In genomic region chr2:133802666-133803065, GRCm38 (mm10) we compare ENCODE assay signal across 23 mouse cellular contexts.
DNase-seq lines count a peak whose midpoint lies in the region; ATAC-seq lines count a peak whose summit lies in the region.
"Had no signal": no experiment of that assay in that cellular context is flagged by ENCODE, and none has a peak within 500 bp of the region (broad histone marks: within the 10 kb centered on the region; RNA-seq: fewer than 3 reads in every experiment).

No protein-coding gene starts in this region.

- no peak overlapping the region for H3K4me3 ChIP-seq in intestine, embryonic 16.5 days (ENCODE audit: low read length)
- H3K4me3 ChIP-seq: forebrain, embryonic 10.5 days; heart, embryonic 13.5 days; intestine, embryonic 15.5 days; left cerebral cortex, adult 2 months; limb, embryonic 12.5 days; lung, embryonic 15.5 days; midbrain, embryonic 15.5 days; neural tube, embryonic 15.5 days; stomach, embryonic 15.5 days had no signal

- H3K9ac ChIP-seq in intestine, embryonic 16.5 days (ENCODE audit: low read depth, low read length): no peak overlapping the region
- H3K9ac ChIP-seq: heart, embryonic 13.5 days; hindbrain, embryonic 14.5 days; intestine, embryonic 15.5 days; limb, embryonic 12.5 days; liver, embryonic 14.5 days; lung, embryonic 15.5 days; midbrain, embryonic 15.5 days; neural tube, embryonic 15.5 days; stomach, embryonic 15.5 days had no signal

- no peaks in the 10 kb centered on the region for H3K36me3 ChIP-seq in intestine, embryonic 16.5 days (ENCODE audit: control insufficient read depth, insufficient read depth, low read length)
- H3K36me3 ChIP-seq: forebrain, embryonic 10.5 days; heart, embryonic 13.5 days; intestine, embryonic 15.5 days; limb, embryonic 12.5 days; lung, embryonic 15.5 days; midbrain, embryonic 15.5 days; neural tube, embryonic 15.5 days; stomach, embryonic 15.5 days had no signal

- no peaks in the 10 kb centered on the region for H3K27me3 ChIP-seq in intestine, embryonic 16.5 days (replicated peaks; ENCODE audit: control insufficient read depth, insufficient read depth, low read length)
- H3K27me3 ChIP-seq: heart, embryonic 13.5 days; intestine, embryonic 15.5 days; limb, embryonic 12.5 days; lung, embryonic 15.5 days; midbrain, embryonic 15.5 days; neural tube, embryonic 15.5 days; stomach, embryonic 15.5 days had no signal

- no peak overlapping the region for H3K27ac ChIP-seq in intestine, embryonic 16.5 days (ENCODE audit: low read length)
- H3K27ac ChIP-seq: forebrain, embryonic 10.5 days; heart, embryonic 13.5 days; hindbrain, embryonic 14.5 days; intestine, embryonic 15.5 days; kidney, postnatal 0 days; left cerebral cortex, adult 2 months; limb, embryonic 12.5 days; liver, embryonic 14.5 days; lung, embryonic 15.5 days; macrophage; midbrain, embryonic 15.5 days; neural tube, embryonic 15.5 days; stomach, embryonic 15.5 days had no signal

- H3K4me1 ChIP-seq in intestine, embryonic 16.5 days (ENCODE audit: control insufficient read depth, insufficient read depth, low read length): no peaks in the 10 kb centered on the region
- H3K4me1 ChIP-seq: heart, embryonic 13.5 days; intestine, embryonic 15.5 days; lung, embryonic 15.5 days; midbrain, embryonic 15.5 days; neural tube, embryonic 15.5 days; stomach, embryonic 15.5 days had no signal

- no peak for ATAC-seq in intestine, embryonic 16.5 days
- ATAC-seq: intestine, embryonic 15.5 days; midbrain, embryonic 15.5 days had no signal

- no peak overlapping the region for H3K4me2 ChIP-seq in intestine, embryonic 16.5 days (ENCODE audit: low read depth, low read length)
- H3K4me2 ChIP-seq: heart, embryonic 13.5 days; hindbrain, embryonic 14.5 days; intestine, embryonic 15.5 days; lung, embryonic 15.5 days; midbrain, embryonic 15.5 days; neural tube, embryonic 15.5 days; stomach, embryonic 15.5 days had no signal

- no peaks in the 10 kb centered on the region for H3K9me3 ChIP-seq in intestine, embryonic 16.5 days (ENCODE audit: control insufficient read depth, low read length)
- H3K9me3 ChIP-seq: forebrain, embryonic 10.5 days; heart, embryonic 13.5 days; intestine, embryonic 15.5 days; limb, embryonic 12.5 days; lung, embryonic 15.5 days; midbrain, embryonic 15.5 days; neural tube, embryonic 15.5 days; stomach, embryonic 15.5 days had no signal

- 46% methylated on average over 3 of the region's 3 CpGs for WGBS in intestine, embryonic 16.5 days

- peak; percentile 32 to 42 for DNase-seq in cerebellum, postnatal 10 days
- DNase-seq in cerebellum, adult 11-12 months: no peak
- peak; percentile 11 for DNase-seq in kidney, postnatal 10 days
- no peak for DNase-seq in kidney, adult 8-10 months
- peak; percentile 2 for DNase-seq in retina, postnatal 1 day
- no peak for DNase-seq in retina, embryonic 14.5 days (ENCODE audit: low spot score)
- DNase-seq: gastrocnemius, postnatal 10 days; thymus, adult 18-20 months; thymus, postnatal 4 days had no signal

Comparison
In these comparisons a context has a peak if more than half of its experiments do, and no peak if none do; other contexts are left out.
1. DNase-seq: peak in cerebellum, postnatal 10 days (2 of 2), kidney, postnatal 10 days (single experiment) and retina, postnatal 1 day (single experiment); none in cerebellum, adult 11-12 months (single experiment), kidney, adult 8-10 months (0 of 2) and retina, embryonic 14.5 days (single experiment).